Mouse (Mus musculus) brain, embryonic 14.5 days (tissue): ENCODE data around the gene Hmgn1. TPM values are rescaled to one million over a fixed set of nuclear protein-coding genes. Genes with fewer than 3 reads are reported as not detected.
A peak's percentile ranks its signal among the peaks of the same experiment; 100 is the strongest.

Experiments used
- DNase-seq: peaks from one replicate; pipeline ENCODE4 v3.0.0-alpha.2; 2011; ENCODE audit warnings: low read depth
- CTCF ChIP-seq: fragments of 200-500 bp; IDR thresholded peaks from 2 replicates; pipeline ENCODE4 v1.5.1; 2012; ENCODE audit warnings: inconsistent platforms, mild to moderate bottlenecking, moderate library complexity, borderline replicate concordance; ENCODE audit not compliant: insufficient read depth, insufficient read length; ENCODE audit errors: extremely low read depth
- POLR2A ChIP-seq: fragments of 200-500 bp; IDR thresholded peaks from 2 replicates; pipeline ENCODE4 v1.6.1; 2012; ENCODE audit warnings: mild to moderate bottlenecking, inconsistent platforms, borderline replicate concordance; ENCODE audit not compliant: poor library complexity, insufficient read depth, insufficient read length, severe bottlenecking; ENCODE audit errors: extremely low read depth
- polyA plus RNA-seq: library from polyadenylated mRNA; depleted of rRNA; stranded (reverse); fragments of >200 nt; gene quantifications from 2 replicates; pipeline ENCODE4 v1.2.3, GENCODE M21; 2012; rRNA removed

Gene Hmgn1
- polyA plus RNA-seq, 1 experiment = 280 TPM

- TF ChIP-seq CTCF (no peak), POLR2A (peak; percentile 98)
- DNase-seq = peak; percentile 97
Measured at GRCm38 (mm10) chr16:96082301-96083178, 45.0 kb downstream of the Hmgn1 start, which contains the start of gene Brwd1. Brwd1 (minus strand) TSS chr16:96082526.

GRCm38 (mm10) chr16:96081742-96082241 lies 45.7 kb downstream of the Hmgn1 start:
- DNase-seq = no peak
- TF ChIP-seq CTCF = no peak
- TF ChIP-seq POLR2A = no peak

GRCm38 (mm10) chr16:96081331-96081730 lies 46.2 kb downstream of the Hmgn1 start:
- DNase-seq = peak; percentile 95
- TF ChIP-seq CTCF = no peak
- TF ChIP-seq POLR2A = peak; percentile 52

GRCm38 (mm10) chr16:96080524-96080923 lies 47.0 kb downstream of the Hmgn1 start:
- no peak for DNase-seq
- no peak for TF ChIP-seq POLR2A
- TF ChIP-seq CTCF = no peak

Other genes with a start within 250 kb of the Hmgn1 start
- 43.5 and 48.8 TPM in 2 replicates for gene Psmg1, start 136.8 kb downstream of the Hmgn1 start, polyA plus RNA-seq
- 173 and 181 TPM in 2 replicates for gene Brwd1, start 45.2 kb downstream of the Hmgn1 start, polyA plus RNA-seq
- gene Wrb, start 17.7 kb upstream of the Hmgn1 start, polyA plus RNA-seq = 151 and 176 TPM in 2 replicates
- 1.4 and 2.8 TPM in 2 replicates for gene Lca5l, start 64.5 kb upstream of the Hmgn1 start, polyA plus RNA-seq
- 1.0 and 2.9 TPM in 2 replicates for gene Sh3bgr, start 72.7 kb upstream of the Hmgn1 start, polyA plus RNA-seq
- gene B3galt5, start 108.1 kb upstream of the Hmgn1 start, polyA plus RNA-seq = 1.4 and 2.8 TPM in 2 replicates